Mouse (Mus musculus): ENCODE measurements around the gene Il1rapl2.

- TF ChIP-seq NANOG (IDR thresholded peaks at IDR 0.05; ENCODE audit: borderline replicate concordance, low read length) (no peak), CTCF (conservative IDR thresholded peaks at IDR 0.05; ENCODE audit: low read length) (no peak)
Measured at GRCm38 (mm10) chrX:137548348-137548747, 22.1 kb upstream of the Il1rapl2 start.

Measured in E14TG2a.4 (cell line).